Mouse (Mus musculus) kidney, embryonic 15.5 days (tissue): ENCODE data around the gene Agap2. TPM values are rescaled to one million over a fixed set of nuclear protein-coding genes. Genes with fewer than 3 reads are reported as not detected.

Experiments used
- ATAC-seq: fragments of 200-750 bp; cut with Nextera tagmentation; replicated peaks from 2 replicates; pipeline ENCODE4 v1.8.0; 2017; ENCODE audit warnings: moderate TSS enrichment; ENCODE audit not compliant: low FRiP score
- H3K27ac ChIP-seq: fragments of 300-500 bp; sonication (generic); 2 replicates; pipeline ENCODE4 v1.5.1; 2015; ENCODE audit warnings: mild to moderate bottlenecking, inconsistent platforms
- H3K27me3 ChIP-seq: fragments of 300-500 bp; sonication (generic); 2 replicates; pipeline ENCODE4 v1.6.1; 2015; ENCODE audit warnings: inconsistent platforms
- H3K36me3 ChIP-seq: fragments of 300-500 bp; sonication (generic); 2 replicates; pipeline ENCODE4 v1.6.1; 2015; ENCODE audit warnings: inconsistent platforms
- H3K4me1 ChIP-seq: fragments of 300-500 bp; sonication (generic); 2 replicates; pipeline ENCODE4 v1.6.1; 2015; ENCODE audit warnings: inconsistent platforms
- H3K4me2 ChIP-seq: fragments of 300-500 bp; sonication (generic); 2 replicates; pipeline ENCODE4 v1.6.1; 2015; ENCODE audit warnings: moderate library complexity, mild to moderate bottlenecking, inconsistent platforms
- H3K4me3 ChIP-seq: fragments of 300-500 bp; sonication (generic); replicated peaks from 2 replicates; pipeline ENCODE4 v1.5.1; 2015; ENCODE audit warnings: mild to moderate bottlenecking, inconsistent platforms
- H3K9ac ChIP-seq: fragments of 300-500 bp; sonication (generic); 2 replicates; pipeline ENCODE4 v1.6.1; 2015; ENCODE audit warnings: mild to moderate bottlenecking, inconsistent platforms
- H3K9me3 ChIP-seq: fragments of 300-500 bp; sonication (generic); replicated peaks from 2 replicates; pipeline ENCODE4 v1.6.1; 2016; ENCODE audit warnings: inconsistent platforms
- WGBS: fragments of 180-500 bp; shearing (Covaris S2); methylation state at CpG from one replicate; pipeline ENCODE4 v1.1.7; 2015; ENCODE audit warnings: mixed read lengths; 5-methylcytosine and 5-hydroxymethylcytosine counted together
- polyA plus RNA-seq: library from polyadenylated mRNA; unstranded; fragments of >200 nt; fragmentation: Nextera tagmentation; extraction: Ambion mirVana; gene quantifications from 2 replicates; pipeline ENCODE4 v1.2.1, GENCODE M21; 2015

Gene Agap2
- polyA plus RNA-seq, 1 experiment from 2014 or later: 0.42 TPM

- Histone ChIP-seq H3K4me3 (no peak overlapping the region), H3K4me2 (no peak overlapping the region), H3K9me3 (no peaks in the 10 kb centered on the region), H3K4me1 (no peaks in the 10 kb centered on the region), H3K36me3 (no peaks in the 10 kb centered on the region), H3K9ac (no peak overlapping the region), H3K27me3 (no peaks in the 10 kb centered on the region), H3K27ac (no peak overlapping the region)
- 59% methylated on average over 8 of the region's 8 CpGs for WGBS
- ATAC-seq: no peak
Observed at GRCm38 (mm10) chr10:127135118-127135836, 60.2 kb downstream of the Agap2 start.

DNA sequence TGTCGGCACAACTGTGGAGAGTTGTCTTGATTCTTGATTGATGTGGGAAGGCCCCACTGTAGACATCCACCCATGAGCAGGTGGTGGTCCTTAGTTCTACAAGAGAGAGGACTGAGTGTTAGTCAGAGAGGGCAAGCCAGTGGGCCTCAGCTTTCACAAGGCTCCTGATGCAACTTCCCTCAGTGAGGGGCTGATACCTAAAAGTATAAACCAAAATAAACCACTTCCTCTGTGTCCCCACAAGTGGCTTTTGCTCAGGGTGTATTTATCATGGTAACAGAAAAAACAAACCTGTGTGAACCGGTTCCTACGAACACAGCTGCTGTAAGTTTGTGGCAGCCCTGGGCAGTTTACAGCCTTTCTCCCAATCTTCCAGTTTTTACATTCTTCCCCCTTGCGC, 61.4 kb downstream of the Agap2 start:
- ATAC-seq: no peak
- no peaks in the 10 kb centered on the region for H3K36me3 ChIP-seq
- H3K9me3 ChIP-seq: no peaks in the 10 kb centered on the region
- no peaks in the 10 kb centered on the region for H3K27me3 ChIP-seq
- no peak overlapping the region for H3K4me3 ChIP-seq
- no peak overlapping the region for H3K4me2 ChIP-seq
- WGBS: 84% methylated on average over 4 of the region's 4 CpGs
- H3K9ac ChIP-seq: no peak overlapping the region
- H3K4me1 ChIP-seq: no peaks in the 10 kb centered on the region
- H3K27ac ChIP-seq: no peak overlapping the region

GRCm38 (mm10) chr10:127137896-127138295, 62.8 kb downstream of the Agap2 start:
- no peaks in the 10 kb centered on the region for H3K9me3 ChIP-seq
- no peak for ATAC-seq
- no peak overlapping the region for H3K27ac ChIP-seq
- no peak overlapping the region for H3K4me2 ChIP-seq
- WGBS: 81% methylated on average over 3 of the region's 3 CpGs
- no peaks in the 10 kb centered on the region for H3K27me3 ChIP-seq
- no peaks in the 10 kb centered on the region for H3K36me3 ChIP-seq
- H3K4me3 ChIP-seq: no peak overlapping the region
- H3K9ac ChIP-seq: no peak overlapping the region
- H3K4me1 ChIP-seq: no peaks in the 10 kb centered on the region

- Histone ChIP-seq H3K27me3 (no peaks in the 10 kb centered on the region), H3K9me3 (no peaks in the 10 kb centered on the region), H3K4me3 (no peak overlapping the region), H3K36me3 (no peaks in the 10 kb centered on the region), H3K4me2 (no peak overlapping the region), H3K9ac (no peak overlapping the region), H3K27ac (no peak overlapping the region), H3K4me1 (no peaks in the 10 kb centered on the region)
- ATAC-seq: no peak
- 81% methylated on average over 18 of the region's 18 CpGs for WGBS
Observed at GRCm38 (mm10) chr10:127138328-127139141, 63.5 kb downstream of the Agap2 start.

- H3K27ac ChIP-seq: no peak overlapping the region
- no peaks in the 10 kb centered on the region for H3K9me3 ChIP-seq
- no peaks in the 10 kb centered on the region for H3K4me1 ChIP-seq
- WGBS: 75% methylated on average over 11 of the region's 11 CpGs
- ATAC-seq: no peak
- no peaks in the 10 kb centered on the region for H3K27me3 ChIP-seq
- no peak overlapping the region for H3K9ac ChIP-seq
- no peak overlapping the region for H3K4me3 ChIP-seq
- no peak overlapping the region for H3K4me2 ChIP-seq
- no peaks in the 10 kb centered on the region for H3K36me3 ChIP-seq
Observed at GRCm38 (mm10) chr10:127140971-127141370, 65.9 kb downstream of the Agap2 start.

- Histone ChIP-seq H3K9me3 (no peaks in the 10 kb centered on the region), H3K36me3 (no peaks in the 10 kb centered on the region), H3K4me1 (no peaks in the 10 kb centered on the region), H3K27me3 (no peaks in the 10 kb centered on the region), H3K4me3 (no peak overlapping the region), H3K9ac (no peak overlapping the region), H3K4me2 (no peak overlapping the region), H3K27ac (no peak overlapping the region)
- ATAC-seq: no peak
- WGBS: 59% methylated on average over 8 of the region's 8 CpGs
Observed at GRCm38 (mm10) chr10:127141500-127141899, 66.4 kb downstream of the Agap2 start.

Other genes starting within 250 kb of the Agap2 start
- 18.3 and 19.5 TPM in 2 replicates for gene Atp23, start 173.9 kb upstream of the Agap2 start, polyA plus RNA-seq
- gene Ctdsp2, start 96.6 kb upstream of the Agap2 start, polyA plus RNA-seq: 67.5 and 73.2 TPM in 2 replicates
- 0.10 and 0.36 TPM in 2 replicates for gene Avil, start 74.6 kb upstream of the Agap2 start, polyA plus RNA-seq
- gene Tsfm, start 44.4 kb upstream of the Agap2 start, polyA plus RNA-seq: 96.4 and 99.7 TPM in 2 replicates
- 59.4 and 67.4 TPM in 2 replicates for gene Mettl1, start 33.9 kb upstream of the Agap2 start, polyA plus RNA-seq
- gene Eef1akmt3, start 33.8 kb upstream of the Agap2 start, polyA plus RNA-seq: 0.93 and 1.00 TPM in 2 replicates
- 9.9 and 12.3 TPM in 2 replicates for gene Cyp27b1, start 27.0 kb upstream of the Agap2 start, polyA plus RNA-seq
- 1.1 and 1.4 TPM in 2 replicates for gene March9, start 15.1 kb upstream of the Agap2 start, polyA plus RNA-seq
- 1,852 and 1,884 TPM in 2 replicates for gene Cdk4, start 11.8 kb upstream of the Agap2 start, polyA plus RNA-seq
- gene Tspan31, start 5.0 kb upstream of the Agap2 start, polyA plus RNA-seq: 185 and 189 TPM in 2 replicates
- gene Os9, start 45.8 kb downstream of the Agap2 start, polyA plus RNA-seq: 88.1 and 94.0 TPM in 2 replicates
- gene B4galnt1, start 89.9 kb downstream of the Agap2 start, polyA plus RNA-seq: 7.5 and 7.7 TPM in 2 replicates
- gene Slc26a10, start 105.4 kb downstream of the Agap2 start, polyA plus RNA-seq: 3.1 and 3.3 TPM in 2 replicates
- gene Arhgef25, start 114.8 kb downstream of the Agap2 start, polyA plus RNA-seq: 40.6 and 52.6 TPM in 2 replicates
- gene Dtx3, start 120.4 kb downstream of the Agap2 start, polyA plus RNA-seq: 100 and 129 TPM in 2 replicates
- 41.1 and 43.5 TPM in 2 replicates for gene Pip4k2c, start 136.3 kb downstream of the Agap2 start, polyA plus RNA-seq
- gene Kif5a, start 188.1 kb downstream of the Agap2 start, polyA plus RNA-seq: 1.1 and 1.9 TPM in 2 replicates
- 169 and 189 TPM in 2 replicates for gene Dctn2, start 191.1 kb downstream of the Agap2 start, polyA plus RNA-seq
- 15.9 and 16.1 TPM in 2 replicates for gene Mbd6, start 213.7 kb downstream of the Agap2 start, polyA plus RNA-seq
- 120 and 127 TPM in 2 replicates for gene Mars, start 236.5 kb downstream of the Agap2 start, polyA plus RNA-seq
- 3.1 and 3.3 TPM in 2 replicates for gene Arhgap9, start 246.7 kb downstream of the Agap2 start, polyA plus RNA-seq